Mouse (Mus musculus) MEL (cell line): ENCODE measurements around the gene Hnrnpk. TPM values are rescaled to one million over a fixed set of nuclear protein-coding genes. Genes with fewer than 3 reads are reported as not detected.

Experiments used
- DNase-seq: peaks from one replicate; pipeline ENCODE4 v3.0.0; 2011; ENCODE audit warnings: low read depth, low spot score
- H3K27ac ChIP-seq: 2 replicates; pipeline ENCODE4 v1.5.1; 2012; ENCODE audit warnings: low read depth, mild to moderate bottlenecking, control low read depth, low read length, moderate library complexity; ENCODE audit not compliant: control insufficient read depth
- H3K27me3 ChIP-seq, 2 experiments: fragments of 150-350 bp in 1 of 2; sonication (generic) in 1 of 2; 2 replicates each; pipeline ENCODE4 v1.6.1; 2012; ENCODE audit warnings: low read length in 2 of 2, mild to moderate bottlenecking in 2 of 2, improper control_type of control experiment in 1 of 2, moderate library complexity in 1 of 2; ENCODE audit not compliant: insufficient read depth in 2 of 2, control insufficient read depth in 1 of 2
- H3K36me3 ChIP-seq, 2 experiments: 2 replicates each; pipeline ENCODE4 v1.6.1; 2012 to 2014; ENCODE audit warnings: low read length in 2 of 2, improper control_type of control experiment in 1 of 2, inconsistent platforms in 1 of 2, mild to moderate bottlenecking in 1 of 2; ENCODE audit not compliant: insufficient read depth in 2 of 2, control insufficient read depth in 1 of 2
- H3K4me1 ChIP-seq, 2 experiments: fragments of 150-350 bp in 1 of 2; sonication (generic) in 1 of 2; 2 replicates each; pipeline ENCODE4 v1.6.1; 2012; ENCODE audit warnings: low read length in 2 of 2, improper control_type of control experiment in 1 of 2, mild to moderate bottlenecking in 1 of 2; ENCODE audit not compliant: insufficient read depth in 2 of 2, control insufficient read depth in 1 of 2
- H3K4me3 ChIP-seq, 2 experiments: fragments of 150-350 bp in 1 of 2; sonication (generic) in 1 of 2; 2 replicates each; pipeline ENCODE4 v1.5.1; 2012; ENCODE audit warnings: low read depth in 2 of 2, low read length in 2 of 2, mild to moderate bottlenecking in 2 of 2, moderate library complexity in 2 of 2, control low read depth in 1 of 2, improper control_type of control experiment in 1 of 2; ENCODE audit not compliant: control insufficient read depth in 1 of 2, insufficient read depth in 1 of 2
- H3K79me2 ChIP-seq: 2 replicates; pipeline ENCODE4 v1.6.1; 2012; ENCODE audit warnings: mild to moderate bottlenecking, low read length, moderate library complexity; ENCODE audit not compliant: control insufficient read depth, poor library complexity, insufficient read depth
- H3K9ac ChIP-seq: 2 replicates; pipeline ENCODE4 v1.6.1; 2012; ENCODE audit warnings: low read depth, mild to moderate bottlenecking, control low read depth, low read length, moderate library complexity; ENCODE audit not compliant: control insufficient read depth, poor library complexity, severe bottlenecking
- H3K9me3 ChIP-seq: fragments of 150-350 bp; sonication (generic); replicated peaks from 2 replicates; pipeline ENCODE4 v1.6.1; 2012; ENCODE audit warnings: mild to moderate bottlenecking, low read length, improper control_type of control experiment, moderate library complexity; ENCODE audit not compliant: insufficient read depth
- E2F4 ChIP-seq: IDR thresholded peaks from 2 replicates; pipeline ENCODE4 v1.6.1; 2011; ENCODE audit warnings: low read depth, low read length, improper control_type of control experiment, borderline replicate concordance
- EP300 ChIP-seq, 2 experiments: IDR thresholded peaks; 2 replicates each; pipeline ENCODE4 v1.6.1; 2011; ENCODE audit warnings: improper control_type of control experiment in 2 of 2, low read length in 2 of 2, low read depth in 1 of 2, mild to moderate bottlenecking in 1 of 2
- ETS1 ChIP-seq: IDR thresholded peaks from 2 replicates; pipeline ENCODE4 v1.6.1; 2012; ENCODE audit warnings: low read depth, mild to moderate bottlenecking, inconsistent platforms, low read length, improper control_type of control experiment, moderate library complexity
- GABPA ChIP-seq: IDR thresholded peaks from 2 replicates; pipeline ENCODE4 v1.6.1; 2012; ENCODE audit warnings: low read depth, mild to moderate bottlenecking, inconsistent platforms, low read length, improper control_type of control experiment, moderate library complexity
- GATA1 ChIP-seq: IDR thresholded peaks from 2 replicates; pipeline ENCODE4 v1.6.1; 2011; ENCODE audit warnings: low read depth, low read length, improper control_type of control experiment
- JUND ChIP-seq: IDR thresholded peaks from 2 replicates; pipeline ENCODE4 v1.6.1; 2011; ENCODE audit warnings: low read depth, mild to moderate bottlenecking, improper control_type of control experiment, low read length
- MAZ ChIP-seq: IDR thresholded peaks from 2 replicates; pipeline ENCODE4 v1.6.1; 2012; ENCODE audit warnings: low read depth, mild to moderate bottlenecking, inconsistent platforms, low read length, improper control_type of control experiment
- MEF2A ChIP-seq: IDR thresholded peaks from 2 replicates; pipeline ENCODE4 v1.6.1; 2014; ENCODE audit warnings: low read depth, mild to moderate bottlenecking, inconsistent platforms, low read length, improper control_type of control experiment; ENCODE audit not compliant: poor library complexity, insufficient replicate concordance, severe bottlenecking; ENCODE audit errors: extremely low read depth
- MXI1 ChIP-seq: IDR thresholded peaks from 2 replicates; pipeline ENCODE4 v1.6.1; 2011; ENCODE audit warnings: mild to moderate bottlenecking, low read depth, low read length, improper control_type of control experiment
- MYB ChIP-seq: IDR thresholded peaks from 2 replicates; pipeline ENCODE4 v1.6.1; 2011; ENCODE audit warnings: mild to moderate bottlenecking, low read depth, low read length, improper control_type of control experiment
- MYC ChIP-seq: IDR thresholded peaks from 2 replicates; pipeline ENCODE4 v1.6.1; 2011; ENCODE audit warnings: low read depth, mild to moderate bottlenecking, low read length, improper control_type of control experiment, moderate library complexity
- POLR2AphosphoS2 ChIP-seq: IDR thresholded peaks from 2 replicates; pipeline ENCODE4 v1.6.1; 2011; ENCODE audit warnings: low read length, improper control_type of control experiment
- SMC3 ChIP-seq: IDR thresholded peaks from 2 replicates; pipeline ENCODE4 v1.6.1; 2011; ENCODE audit warnings: low read depth, low read length, improper control_type of control experiment
- TAL1 ChIP-seq: IDR thresholded peaks from 2 replicates; pipeline ENCODE4 v1.6.1; 2012; ENCODE audit warnings: mild to moderate bottlenecking, inconsistent platforms, low read length, moderate library complexity, mixed read lengths
- TBP ChIP-seq: IDR thresholded peaks from 2 replicates; pipeline ENCODE4 v1.8.0; 2011; ENCODE audit warnings: low read depth, low read length, improper control_type of control experiment
- TCF12 ChIP-seq: IDR thresholded peaks from 2 replicates; pipeline ENCODE4 v1.6.1; 2014; ENCODE audit warnings: low read depth, mild to moderate bottlenecking, inconsistent platforms, low read length, improper control_type of control experiment, moderate library complexity
- UBTF ChIP-seq: IDR thresholded peaks from 2 replicates; pipeline ENCODE4 v1.6.1; 2012; ENCODE audit warnings: low read depth, mild to moderate bottlenecking, inconsistent platforms, low read length, improper control_type of control experiment, moderate library complexity, borderline replicate concordance; ENCODE audit not compliant: insufficient read depth
- ZC3H11A ChIP-seq: IDR thresholded peaks from 2 replicates; pipeline ENCODE4 v1.6.1; 2012; ENCODE audit warnings: low read depth, mild to moderate bottlenecking, inconsistent platforms, low read length, improper control_type of control experiment
- ZKSCAN1 ChIP-seq: IDR thresholded peaks from 2 replicates; pipeline ENCODE4 v1.6.1; 2012; ENCODE audit warnings: low read depth, mild to moderate bottlenecking, inconsistent platforms, low read length, improper control_type of control experiment, moderate library complexity
- ZMIZ1 ChIP-seq: IDR thresholded peaks from 2 replicates; pipeline ENCODE4 v1.6.1; 2012; ENCODE audit warnings: low read depth, mild to moderate bottlenecking, inconsistent platforms, low read length, improper control_type of control experiment, moderate library complexity
- ZNF384 ChIP-seq: IDR thresholded peaks from 2 replicates; pipeline ENCODE4 v1.6.1; 2012; ENCODE audit warnings: low read depth, mild to moderate bottlenecking, inconsistent platforms, low read length, improper control_type of control experiment
- polyA plus RNA-seq, 2 experiments: library from polyadenylated mRNA; stranded (reverse) in 1 of 2; unstranded in 1 of 2; fragments of >175 nt in 1 of 2; fragments of >200 nt in 1 of 2; gene quantifications; 2 replicates each; pipeline versions ENCODE4 v1.2.1 to v1.2.4; 2012; ENCODE audit warnings: low replicate concordance in 2 of 2, low read depth in 1 of 2; ENCODE audit not compliant: insufficient read length in 2 of 2, insufficient read depth in 1 of 2, missing spikeins in 1 of 2
- total RNA-seq: library from RNA; depleted of rRNA; stranded (reverse); fragments of 300-350 nt; gene quantifications from 2 replicates; pipeline ENCODE4 v1.2.3, GENCODE M21; 2012

Hnrnpk gene
- total and polyA plus RNA-seq, 3 experiments, result 542 to 1,739 (median 1,502) TPM

- TF ChIP-seq TCF12 (no peak), EP300 (IDR thresholded peaks at IDR 0.05; ENCODE audit: low read depth in 1 of 2, low read length in 2 of 2) (no peak)
Measured at GRCm38 (mm10) chr13:58422242-58422641, 19.1 kb upstream of the Hnrnpk start (continued).

GRCm38 (mm10) chr13:58421026-58421425 lies 17.9 kb upstream of the Hnrnpk start:
- H3K9me3 ChIP-seq, result no peaks in the 10 kb centered on the region
- H3K36me3 ChIP-seq, result no peaks in the 10 kb centered on the region
- no peak overlapping the region for H3K27ac ChIP-seq
- no peak overlapping the region for H3K9ac ChIP-seq
- no peaks in the 10 kb centered on the region for H3K79me2 ChIP-seq
- H3K4me3 ChIP-seq, result no peak overlapping the region
- no peak for DNase-seq
- H3K27me3 ChIP-seq, result peaks cover 0 to 2% of the 10 kb centered on the region in 2 experiments; a peak in 1 of 4 replicates
- TF ChIP-seq SMC3 (no peak), GABPA (no peak), MEF2A (no peak), ZC3H11A (no peak), MYB (no peak)
- TF ChIP-seq, all 39 proteins: peak for 0
- H3K4me1 ChIP-seq, result no peaks in the 10 kb centered on the region

DNA sequence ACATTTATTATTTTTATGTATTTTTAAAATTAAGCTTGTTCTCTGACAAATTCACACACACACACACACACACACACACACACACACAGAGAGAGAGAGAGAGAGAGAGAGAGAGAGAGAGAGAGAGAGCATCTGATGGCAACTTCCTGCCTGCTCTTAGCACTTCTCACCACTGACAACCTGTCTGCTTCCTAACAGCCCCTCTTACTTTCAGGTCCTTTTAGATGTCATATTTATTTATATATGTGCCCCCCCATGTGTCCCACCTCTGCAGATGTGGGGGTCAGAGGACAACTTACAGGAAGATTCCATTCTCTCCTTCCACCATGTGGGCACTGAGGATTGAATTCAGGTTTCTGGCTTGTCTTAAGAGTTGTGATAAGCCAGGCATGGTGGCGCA lies 16.1 kb upstream of the Hnrnpk start:
- H3K79me2 ChIP-seq, result no peaks in the 10 kb centered on the region
- H3K27ac ChIP-seq, result no peak overlapping the region
- no peaks in the 10 kb centered on the region for H3K9me3 ChIP-seq
- H3K9ac ChIP-seq, result no peak overlapping the region
- H3K27me3 ChIP-seq, result no peaks in the 10 kb centered on the region
- H3K36me3 ChIP-seq, result no peaks in the 10 kb centered on the region
- TF ChIP-seq MAZ (no peak), POLR2AphosphoS2 (no peak), TAL1 (no peak), MYC (no peak), GATA1 (no peak)
- DNase-seq, result no peak
- H3K4me3 ChIP-seq, result no peak overlapping the region
- H3K4me1 ChIP-seq, result no peaks in the 10 kb centered on the region

GRCm38 (mm10) chr13:58418656-58419055 lies 15.5 kb upstream of the Hnrnpk start:
- H3K27me3 ChIP-seq, result no peaks in the 10 kb centered on the region
- H3K79me2 ChIP-seq, result no peaks in the 10 kb centered on the region
- no peaks in the 10 kb centered on the region for H3K9me3 ChIP-seq
- DNase-seq, result no peak
- H3K9ac ChIP-seq, result no peak overlapping the region
- no peak overlapping the region for H3K4me3 ChIP-seq
- TF ChIP-seq E2F4 (no peak), MXI1 (no peak), ZC3H11A (no peak), JUND (no peak), MAZ (no peak), UBTF (no peak), ZMIZ1 (no peak), MEF2A (no peak), TAL1 (no peak), MYC (no peak), EP300 (IDR thresholded peaks at IDR 0.05; ENCODE audit: low read depth in 1 of 2, low read length in 2 of 2) (no peak), TCF12 (no peak), ETS1 (no peak), TBP (no peak), ZNF384 (no peak), ZKSCAN1 (no peak)
- no peak overlapping the region for H3K27ac ChIP-seq
- H3K4me1 ChIP-seq, result no peaks in the 10 kb centered on the region
- no peaks in the 10 kb centered on the region for H3K36me3 ChIP-seq
